Comparison of ENCODE assay signal across 30 mouse cellular contexts in the genomic region with DNA sequence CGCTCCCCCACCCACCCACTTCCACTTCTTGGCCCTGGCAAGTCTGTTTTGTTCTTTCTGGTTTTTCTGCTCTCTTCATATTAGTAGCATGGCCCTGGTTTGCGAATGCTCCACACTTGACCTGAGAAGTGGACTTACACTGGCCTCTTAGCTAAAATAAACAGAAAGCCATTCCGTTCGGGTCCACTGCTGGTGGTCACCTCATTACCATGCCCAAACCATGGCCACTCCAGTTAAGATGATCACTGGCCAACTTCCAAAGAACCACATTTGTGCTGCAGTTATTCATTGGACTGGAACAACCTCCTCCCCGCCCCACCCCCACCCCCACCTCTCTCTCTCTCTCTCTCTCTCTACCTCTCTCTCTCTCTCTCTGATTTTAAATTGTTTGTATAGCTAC. TPM values are rescaled to one million over a fixed set of nuclear protein-coding genes. Genes with fewer than 3 reads are reported as not detected.
DNase-seq lines count a peak whose midpoint lies in the region; ATAC-seq and TF ChIP-seq lines count a peak whose summit lies in the region.
"Had no signal": no experiment of that assay in that cellular context is flagged by ENCODE, and none has a peak within 500 bp of the region (broad histone marks: within the 10 kb centered on the region; RNA-seq: fewer than 3 reads in every experiment).

No protein-coding gene starts in this region.

- no peak overlapping the region for H3K9ac ChIP-seq in intestine, embryonic 15.5 days
- H3K9ac ChIP-seq: forebrain, embryonic 15.5 days; heart, embryonic 13.5 days; hindbrain, embryonic 12.5 days; liver, embryonic 15.5 days; neural tube, embryonic 13.5 days had no signal

- H3K4me2 ChIP-seq in intestine, embryonic 15.5 days (replicated peaks), result no peak overlapping the region
- H3K4me2 ChIP-seq: forebrain, embryonic 15.5 days; heart, embryonic 13.5 days; hindbrain, embryonic 12.5 days; liver, embryonic 15.5 days; neural tube, embryonic 13.5 days had no signal

- H3K27me3 ChIP-seq in intestine, embryonic 15.5 days (replicated peaks), result no peaks in the 10 kb centered on the region
- H3K27me3 ChIP-seq: forebrain, embryonic 15.5 days; heart, embryonic 13.5 days; hindbrain, embryonic 12.5 days; liver, embryonic 15.5 days; neural tube, embryonic 13.5 days had no signal

- TF ChIP-seq CTCF in lung, adult 2 months (IDR thresholded peaks at IDR 0.05; ENCODE audit: insufficient read depth, low read length), result no peak

- no peaks in the 10 kb centered on the region for H3K4me1 ChIP-seq in lung, adult 2 months (ENCODE audit: control insufficient read depth, insufficient read depth, low read length)
- no peaks in the 10 kb centered on the region for H3K4me1 ChIP-seq in intestine, embryonic 15.5 days (replicated peaks)
- H3K4me1 ChIP-seq: embryonic facial prominence, embryonic 10.5 days; forebrain, embryonic 15.5 days; heart, embryonic 13.5 days; hindbrain, embryonic 12.5 days; limb, embryonic 10.5 days; liver, embryonic 15.5 days; neural tube, embryonic 13.5 days had no signal

- no peak for TF ChIP-seq POLR2A in lung, adult 2 months (IDR thresholded peaks at IDR 0.05; ENCODE audit: borderline replicate concordance, extremely low read depth, low read depth, low read length)

- H3K27ac ChIP-seq in intestine, embryonic 15.5 days, result no peak overlapping the region
- H3K27ac ChIP-seq: embryonic facial prominence, embryonic 10.5 days; forebrain, embryonic 15.5 days; heart, embryonic 13.5 days; hindbrain, embryonic 12.5 days; limb, embryonic 10.5 days; liver, embryonic 15.5 days; macrophage; neural tube, embryonic 13.5 days had no signal

- H3K9me3 ChIP-seq in intestine, embryonic 15.5 days, result no peaks in the 10 kb centered on the region
- H3K9me3 ChIP-seq: embryonic facial prominence, embryonic 10.5 days; forebrain, embryonic 15.5 days; heart, embryonic 13.5 days; hindbrain, embryonic 12.5 days; limb, embryonic 10.5 days; liver, embryonic 15.5 days; neural tube, embryonic 13.5 days had no signal

- DNase-seq in kidney, adult 9 months, result peak; percentile 95
- peak; percentile 38 for DNase-seq in kidney, postnatal 10 days
- peak; percentile 6 for DNase-seq in lung, adult 2 months
- peak; percentile 17 to 30 for DNase-seq in lung, postnatal 4 days
- no peak for DNase-seq in left cerebral cortex, adult 18-20 months (ENCODE audit: low spot score in 2 of 2)
- no peak for DNase-seq in testis, postnatal 10 days (ENCODE audit: low spot score)
- DNase-seq: adrenal gland, postnatal 10 days; cerebellum, adult 9-10 months; gastrocnemius, postnatal 25 days; heart, adult 18-20 months; heart, postnatal 14 days; liver; retina, postnatal 1 day; thymus, adult 18-20 months; thymus, postnatal 36 days had no signal

- ATAC-seq in intestine, embryonic 15.5 days, result no peak
- ATAC-seq: forebrain, embryonic 15.5 days; midbrain, embryonic 16.5 days had no signal

- H3K4me3 ChIP-seq in lung, adult 2 months (replicated peaks; ENCODE audit: extremely low read depth, low read depth, low read length), result no peak overlapping the region
- no peak overlapping the region for H3K4me3 ChIP-seq in intestine, embryonic 15.5 days (replicated peaks)
- H3K4me3 ChIP-seq: embryonic facial prominence, embryonic 10.5 days; forebrain, embryonic 15.5 days; heart, embryonic 13.5 days; hindbrain, embryonic 12.5 days; limb, embryonic 10.5 days; liver, embryonic 15.5 days; myocyte; neural tube, embryonic 13.5 days had no signal

- H3K36me3 ChIP-seq in intestine, embryonic 15.5 days, result no peaks in the 10 kb centered on the region
- H3K36me3 ChIP-seq: embryonic facial prominence, embryonic 10.5 days; forebrain, embryonic 15.5 days; heart, embryonic 13.5 days; hindbrain, embryonic 12.5 days; limb, embryonic 10.5 days; liver, embryonic 15.5 days; neural tube, embryonic 13.5 days had no signal

- 58% methylated on average over 5 of the region's 5 CpGs for WGBS in lung, adult 2 months
- WGBS in intestine, embryonic 15.5 days, result 64% methylated on average over 5 of the region's 5 CpGs

RNA-seq across cellular contexts. Expression of gene Gm21973, which starts 43.6 kb away (rescaled TPM):
- not detected in 2 replicates for polyA plus RNA-seq in lung, adult 2 months (2012; rRNA removed)
- polyA plus RNA-seq in intestine, embryonic 15.5 days (2015; fragmentation: Nextera tagmentation; extraction: Ambion mirVana), result not detected in 2 replicates
- total RNA-seq in left cerebral cortex, adult 18-20 months (2021), result not detected
- total RNA-seq: adrenal gland, postnatal 10 days; gastrocnemius, postnatal 25 days; heart, adult 18-20 months; heart, postnatal 14 days; layer of hippocampus, postnatal 10 days had no signal
- polyA plus RNA-seq: C2C12; cortical plate, adult 2 months; embryonic facial prominence, embryonic 10.5 days; forebrain, embryonic 15.5 days; heart, embryonic 13.5 days; hindbrain, embryonic 12.5 days; limb, embryonic 10.5 days; liver, embryonic 15.5 days; macrophage; midbrain, embryonic 16.5 days; myocyte; neural tube, embryonic 13.5 days; spleen, adult 2 months had no signal

Comparison
In these comparisons a context has a peak if more than half of its experiments do, and no peak if none do; other contexts are left out.
1. DNase-seq: peak in kidney, adult 9 months (single experiment), kidney, postnatal 10 days (single experiment), lung, adult 2 months (single experiment) and lung, postnatal 4 days (2 of 2); none in left cerebral cortex, adult 18-20 months (0 of 2) and testis, postnatal 10 days (single experiment).